Mouse (Mus musculus): Measurements from ENCODE around the gene Galnt16. TPM values are rescaled to one million over a fixed set of nuclear protein-coding genes. Genes with fewer than 3 reads are reported as not detected.

Galnt16 gene
- total RNA-seq, 1 experiment: 1.9 TPM

GRCm38 (mm10) chr12:80654659-80655025 is 136.6 kb downstream of the Galnt16 start:
- H3K36me3 ChIP-seq (ENCODE audit: control insufficient read depth, insufficient read depth, low read length, poor library complexity, severe bottlenecking): no peaks in the 10 kb centered on the region
- H3K27ac ChIP-seq (ENCODE audit: insufficient read depth, low read depth, low read length, poor library complexity, severe bottlenecking): no peak overlapping the region

GRCm38 (mm10) chr12:80658661-80659060 is 140.6 kb downstream of the Galnt16 start:
- TF ChIP-seq ZNF384 (IDR thresholded peaks at IDR 0.05; ENCODE audit: low read depth, low read length) (no peak), CHD2 (IDR thresholded peaks at IDR 0.05; ENCODE audit: low read depth, low read length) (no peak), MAFK (IDR thresholded peaks at IDR 0.05; ENCODE audit: insufficient read depth, low read depth, low read length) (no peak), ZC3H11A (IDR thresholded peaks at IDR 0.05; ENCODE audit: borderline replicate concordance, low read depth, low read length) (no peak), HCFC1 (IDR thresholded peaks at IDR 0.05; ENCODE audit: borderline replicate concordance, insufficient read depth, low read length) (no peak)
- DNase-seq (ENCODE audit: low read depth, low spot score): no peak
- in situ Hi-C loops (cut with MboI; ENCODE audit: low sequenced_read_pairs in 2 of 2, unreplicated experiment in 2 of 2): no loop called here

More at GRCm38 (mm10) chr12:80654659-80655025, 136.6 kb downstream of the Galnt16 start:
- H3K9me3 ChIP-seq (ENCODE audit: control insufficient read depth, insufficient read depth, low read depth, low read length): no peaks in the 10 kb centered on the region
- no peak for TF ChIP-seq ZNF384 (IDR thresholded peaks at IDR 0.05; ENCODE audit: low read depth, low read length)
- no peak for TF ChIP-seq MAFK (IDR thresholded peaks at IDR 0.05; ENCODE audit: insufficient read depth, low read depth, low read length)
- no peak for TF ChIP-seq CHD2 (IDR thresholded peaks at IDR 0.05; ENCODE audit: low read depth, low read length)
- no peak for TF ChIP-seq HCFC1 (IDR thresholded peaks at IDR 0.05; ENCODE audit: borderline replicate concordance, insufficient read depth, low read length)
- TF ChIP-seq ZC3H11A (IDR thresholded peaks at IDR 0.05; ENCODE audit: borderline replicate concordance, low read depth, low read length): no peak
- no peak for DNase-seq (ENCODE audit: low read depth, low spot score)
- in situ Hi-C loops (cut with MboI; ENCODE audit: low sequenced_read_pairs in 2 of 2, unreplicated experiment in 2 of 2): no loop called here
- no peaks in the 10 kb centered on the region for H3K4me1 ChIP-seq (ENCODE audit: control insufficient read depth in 2 of 2, insufficient read depth in 2 of 2, low read length in 2 of 2, poor library complexity in 1 of 2)
- H3K4me3 ChIP-seq (ENCODE audit: insufficient read depth in 1 of 2, low read depth in 1 of 2, low read length in 2 of 2, poor library complexity in 1 of 2, severe bottlenecking in 1 of 2): no peak overlapping the region
- H3K9ac ChIP-seq (ENCODE audit: insufficient read depth, low read depth, low read length, poor library complexity, severe bottlenecking): no peak overlapping the region

GRCm38 (mm10) chr12:80662322-80662721 is 144.2 kb downstream of the Galnt16 start:
- peaks cover 2% of the 10 kb centered on the region for H3K36me3 ChIP-seq (ENCODE audit: control insufficient read depth, insufficient read depth, low read length, poor library complexity, severe bottlenecking)
- no peak for TF ChIP-seq ZNF384 (IDR thresholded peaks at IDR 0.05; ENCODE audit: low read depth, low read length)
- TF ChIP-seq MAFK (IDR thresholded peaks at IDR 0.05; ENCODE audit: insufficient read depth, low read depth, low read length): no peak
- no peak for TF ChIP-seq ZC3H11A (IDR thresholded peaks at IDR 0.05; ENCODE audit: borderline replicate concordance, low read depth, low read length)
- no peak for TF ChIP-seq CHD2 (IDR thresholded peaks at IDR 0.05; ENCODE audit: low read depth, low read length)
- no peak for TF ChIP-seq HCFC1 (IDR thresholded peaks at IDR 0.05; ENCODE audit: borderline replicate concordance, insufficient read depth, low read length)
- in situ Hi-C loops (cut with MboI; ENCODE audit: low sequenced_read_pairs in 2 of 2, unreplicated experiment in 2 of 2): no loop called here

More at GRCm38 (mm10) chr12:80658661-80659060, 140.6 kb downstream of the Galnt16 start:
- Histone ChIP-seq H3K4me1 (ENCODE audit: control insufficient read depth in 2 of 2, insufficient read depth in 2 of 2, low read length in 2 of 2, poor library complexity in 1 of 2) (no peaks in the 10 kb centered on the region), H3K9ac (ENCODE audit: insufficient read depth, low read depth, low read length, poor library complexity, severe bottlenecking) (no peak overlapping the region), H3K9me3 (ENCODE audit: control insufficient read depth, insufficient read depth, low read depth, low read length) (no peaks in the 10 kb centered on the region), H3K27ac (ENCODE audit: insufficient read depth, low read depth, low read length, poor library complexity, severe bottlenecking) (no peak overlapping the region), H3K4me3 (ENCODE audit: insufficient read depth in 1 of 2, low read depth in 1 of 2, low read length in 2 of 2, poor library complexity in 1 of 2, severe bottlenecking in 1 of 2) (no peak overlapping the region), H3K36me3 (ENCODE audit: control insufficient read depth, insufficient read depth, low read length, poor library complexity, severe bottlenecking) (no peaks in the 10 kb centered on the region; the same call in none of the 2 replicates)

GRCm38 (mm10) chr12:80663935-80664334 is 145.9 kb downstream of the Galnt16 start:
- no peak overlapping the region for H3K4me3 ChIP-seq (ENCODE audit: insufficient read depth in 1 of 2, low read depth in 1 of 2, low read length in 2 of 2, poor library complexity in 1 of 2, severe bottlenecking in 1 of 2)
- no peaks in the 10 kb centered on the region for H3K9me3 ChIP-seq (ENCODE audit: control insufficient read depth, insufficient read depth, low read depth, low read length)

More at GRCm38 (mm10) chr12:80662322-80662721, 144.2 kb downstream of the Galnt16 start:
- Histone ChIP-seq H3K9me3 (ENCODE audit: control insufficient read depth, insufficient read depth, low read depth, low read length) (no peaks in the 10 kb centered on the region), H3K4me1 (ENCODE audit: control insufficient read depth in 2 of 2, insufficient read depth in 2 of 2, low read length in 2 of 2, poor library complexity in 1 of 2) (no peaks in the 10 kb centered on the region), H3K4me3 (ENCODE audit: insufficient read depth in 1 of 2, low read depth in 1 of 2, low read length in 2 of 2, poor library complexity in 1 of 2, severe bottlenecking in 1 of 2) (no peak overlapping the region), H3K9ac (ENCODE audit: insufficient read depth, low read depth, low read length, poor library complexity, severe bottlenecking) (no peak overlapping the region), H3K27ac (ENCODE audit: insufficient read depth, low read depth, low read length, poor library complexity, severe bottlenecking) (no peak overlapping the region)
- DNase-seq (ENCODE audit: low read depth, low spot score): no peak

More at GRCm38 (mm10) chr12:80663935-80664334, 145.9 kb downstream of the Galnt16 start:
- no peaks in the 10 kb centered on the region for H3K4me1 ChIP-seq (ENCODE audit: control insufficient read depth in 2 of 2, insufficient read depth in 2 of 2, low read length in 2 of 2, poor library complexity in 1 of 2)
- H3K9ac ChIP-seq (ENCODE audit: insufficient read depth, low read depth, low read length, poor library complexity, severe bottlenecking): no peak overlapping the region
- H3K36me3 ChIP-seq (ENCODE audit: control insufficient read depth, insufficient read depth, low read length, poor library complexity, severe bottlenecking): peaks cover 4% of the 10 kb centered on the region
- TF ChIP-seq HCFC1 (IDR thresholded peaks at IDR 0.05; ENCODE audit: borderline replicate concordance, insufficient read depth, low read length) (no peak), ZNF384 (IDR thresholded peaks at IDR 0.05; ENCODE audit: low read depth, low read length) (no peak), MAFK (IDR thresholded peaks at IDR 0.05; ENCODE audit: insufficient read depth, low read depth, low read length) (no peak), CHD2 (IDR thresholded peaks at IDR 0.05; ENCODE audit: low read depth, low read length) (no peak), ZC3H11A (IDR thresholded peaks at IDR 0.05; ENCODE audit: borderline replicate concordance, low read depth, low read length) (no peak)
- in situ Hi-C loops (cut with MboI; ENCODE audit: low sequenced_read_pairs in 2 of 2, unreplicated experiment in 2 of 2): no loop called here
- no peak for DNase-seq (ENCODE audit: low read depth, low spot score)
- H3K27ac ChIP-seq (ENCODE audit: insufficient read depth, low read depth, low read length, poor library complexity, severe bottlenecking): no peak overlapping the region

Data from ES-E14 (cell line).